ENCODE assay signal across 13 mouse cellular contexts in the genomic region with DNA sequence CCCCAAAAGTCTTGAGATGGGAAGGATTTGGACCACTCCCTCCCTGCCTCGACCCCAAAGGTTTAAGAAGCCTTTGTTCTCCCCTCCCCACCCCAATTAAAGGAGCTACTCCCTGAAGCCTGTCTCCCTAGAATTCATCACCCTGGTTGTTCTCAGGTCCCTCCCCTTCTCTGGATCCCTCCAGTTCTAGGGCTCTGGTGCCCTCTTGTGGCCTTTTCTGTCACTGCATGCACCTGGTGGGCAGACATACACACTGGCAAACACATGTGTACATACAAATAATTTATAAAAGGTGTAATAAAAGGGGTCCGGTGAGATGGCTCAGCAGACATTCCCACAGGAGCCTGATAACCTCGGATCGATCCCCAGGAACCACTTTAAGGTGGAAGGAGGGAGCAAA. TPM values are rescaled to one million over a fixed set of nuclear protein-coding genes. Genes with fewer than 3 reads are reported as not detected.
A peak's percentile ranks its signal among the peaks of the same experiment; 100 is the strongest.
DNase-seq lines count a peak whose midpoint lies in the region; ATAC-seq and TF ChIP-seq lines count a peak whose summit lies in the region.
"Had no signal": no experiment of that assay in that cellular context is flagged by ENCODE, and none has a peak within 500 bp of the region (broad histone marks: within the 10 kb centered on the region; RNA-seq: fewer than 3 reads in every experiment).

No protein-coding gene starts in this region.

- no peak overlapping the region for H3K4me2 ChIP-seq in hindbrain, postnatal 0 days (ENCODE audit: low read depth, low read length)
- no peak overlapping the region for H3K4me2 ChIP-seq in hindbrain, embryonic 12.5 days (replicated peaks)
- H3K4me2 ChIP-seq: hindbrain, embryonic 15.5 days; limb, embryonic 12.5 days; midbrain, embryonic 12.5 days had no signal

- peak; percentile 50 for DNase-seq in hindbrain, postnatal 0 days (ENCODE audit: low spot score)
- DNase-seq in thymus, postnatal 14 days: peak; percentile 38
- DNase-seq in thymus, adult 2 months: no peak
- DNase-seq in brain, embryonic 14.5 days (ENCODE audit: low read depth): no peak
- DNase-seq in testis, postnatal 10 days (ENCODE audit: low spot score): peak; percentile 72
- no peak for DNase-seq in layer of hippocampus, adult 9-11 months
- DNase-seq in natural killer cell, adult 2 months (ENCODE audit: low spot score in 2 of 2): no peak

- H3K9ac ChIP-seq in hindbrain, postnatal 0 days (replicated peaks; ENCODE audit: low read length): no peak overlapping the region
- H3K9ac ChIP-seq in hindbrain, embryonic 12.5 days: no peak overlapping the region
- H3K9ac ChIP-seq: hindbrain, embryonic 15.5 days; limb, embryonic 12.5 days; midbrain, embryonic 12.5 days had no signal

- TF ChIP-seq CTCF in hindbrain, postnatal 0 days (IDR thresholded peaks at IDR 0.05; ENCODE audit: low read depth): peak; percentile 71
- no peak for TF ChIP-seq CTCF in thymus, adult 2 months (IDR thresholded peaks at IDR 0.05; ENCODE audit: borderline replicate concordance, control insufficient read depth, extremely low read depth, insufficient read depth, low read length, poor library complexity)
- TF ChIP-seq CTCF in brain, embryonic 14.5 days (IDR thresholded peaks at IDR 0.05; ENCODE audit: borderline replicate concordance, extremely low read depth, insufficient read depth, insufficient read length): peak; percentile 59; the same call in 1 of the 2 replicates

- no peaks in the 10 kb centered on the region for H3K27me3 ChIP-seq in hindbrain, postnatal 0 days (ENCODE audit: insufficient read depth, low read length)
- peaks cover 22% of the 10 kb centered on the region for H3K27me3 ChIP-seq in hindbrain, embryonic 12.5 days
- H3K27me3 ChIP-seq in thymus, adult 2 months (ENCODE audit: control insufficient read depth, insufficient read depth, low read length): no peaks in the 10 kb centered on the region
- H3K27me3 ChIP-seq: hindbrain, embryonic 15.5 days had no signal

- no peak overlapping the region for H3K4me3 ChIP-seq in hindbrain, postnatal 0 days (ENCODE audit: low read length)
- no peak overlapping the region for H3K4me3 ChIP-seq in hindbrain, embryonic 12.5 days
- no peak overlapping the region for H3K4me3 ChIP-seq in thymus, adult 2 months (ENCODE audit: control insufficient read depth, insufficient read depth, low read length)
- H3K4me3 ChIP-seq: hindbrain, embryonic 15.5 days; limb, embryonic 12.5 days; midbrain, embryonic 12.5 days had no signal

- no peaks in the 10 kb centered on the region for H3K4me1 ChIP-seq in hindbrain, postnatal 0 days (ENCODE audit: insufficient read depth, low read length)
- peaks cover 4% of the 10 kb centered on the region; the same call in 1 of the 2 replicates for H3K4me1 ChIP-seq in hindbrain, embryonic 12.5 days
- no peaks in the 10 kb centered on the region for H3K4me1 ChIP-seq in thymus, adult 2 months (replicated peaks; ENCODE audit: control insufficient read depth, insufficient read depth, low read length)
- H3K4me1 ChIP-seq: limb, embryonic 12.5 days; midbrain, embryonic 12.5 days had no signal

- no peaks in the 10 kb centered on the region for H3K36me3 ChIP-seq in hindbrain, postnatal 0 days (ENCODE audit: insufficient read depth, low read length)
- H3K36me3 ChIP-seq in hindbrain, embryonic 12.5 days: no peaks in the 10 kb centered on the region
- no peaks in the 10 kb centered on the region for H3K36me3 ChIP-seq in thymus, adult 2 months (ENCODE audit: control insufficient read depth, insufficient read depth, low read length)
- H3K36me3 ChIP-seq: hindbrain, embryonic 15.5 days; limb, embryonic 12.5 days; midbrain, embryonic 12.5 days had no signal

- no peak overlapping the region for H3K27ac ChIP-seq in hindbrain, postnatal 0 days
- H3K27ac ChIP-seq in hindbrain, embryonic 12.5 days: no peak overlapping the region
- H3K27ac ChIP-seq in thymus, adult 2 months (ENCODE audit: control insufficient read depth, insufficient read depth, low read length): no peak overlapping the region
- H3K27ac ChIP-seq: hindbrain, embryonic 15.5 days; limb, embryonic 12.5 days; midbrain, embryonic 12.5 days had no signal

- no peaks in the 10 kb centered on the region for H3K9me3 ChIP-seq in hindbrain, postnatal 0 days (ENCODE audit: low read length)
- H3K9me3 ChIP-seq in hindbrain, embryonic 12.5 days (replicated peaks): no peaks in the 10 kb centered on the region; the same call in 1 of the 2 replicates
- H3K9me3 ChIP-seq: hindbrain, embryonic 15.5 days; midbrain, embryonic 12.5 days had no signal

- no peak for ATAC-seq in hindbrain, postnatal 0 days
- ATAC-seq in hindbrain, embryonic 12.5 days (ENCODE audit: low FRiP score): no peak

- 84% methylated on average over 4 of the region's 4 CpGs for WGBS in hindbrain, postnatal 0 days
- WGBS in hindbrain, embryonic 12.5 days: 73% methylated on average over 4 of the region's 4 CpGs
- 84% methylated on average over 4 of the region's 4 CpGs for WGBS in thymus, adult 2 months

- TF ChIP-seq POLR2A in thymus, adult 2 months (IDR thresholded peaks at IDR 0.05; ENCODE audit: control insufficient read depth, extremely low read depth, insufficient read depth, low read length, poor library complexity): no peak
- TF ChIP-seq POLR2A in brain, embryonic 14.5 days (IDR thresholded peaks at IDR 0.05; ENCODE audit: borderline replicate concordance, extremely low read depth, insufficient read depth, insufficient read length, poor library complexity, severe bottlenecking): no peak

RNA-seq across cellular contexts. Expression of a gene that starts 8.3 kb away (rescaled TPM):
- total RNA-seq in hindbrain, postnatal 0 days (2014; rRNA removed): 4.6 and 6.0 TPM in 2 replicates
- polyA plus RNA-seq in hindbrain, postnatal 0 days (2015; fragmentation: Nextera tagmentation; extraction: Ambion mirVana): 7.8 and 8.1 TPM in 2 replicates
- polyA plus RNA-seq in hindbrain, embryonic 12.5 days (2016; fragmentation: Nextera tagmentation; extraction: Ambion mirVana): 5.4 and 7.5 TPM in 2 replicates
- polyA plus RNA-seq in thymus, adult 2 months (2012; rRNA removed): 1.8 and 2.5 TPM in 2 replicates
- polyA plus RNA-seq in brain, embryonic 14.5 days (2012; rRNA removed): 8.6 and 8.9 TPM in 2 replicates

RNA-seq across cellular contexts. Expression of a gene that starts 12.0 kb away (rescaled TPM):
- total RNA-seq in hindbrain, postnatal 0 days (2014; rRNA removed): 0.50 TPM in 1 of 2 replicates, not detected in the other
- polyA plus RNA-seq in hindbrain, postnatal 0 days (2015; fragmentation: Nextera tagmentation; extraction: Ambion mirVana): 0.20 and 0.59 TPM in 2 replicates
- not detected in 2 replicates for polyA plus RNA-seq in hindbrain, embryonic 12.5 days (2016; fragmentation: Nextera tagmentation; extraction: Ambion mirVana)
- polyA plus RNA-seq in thymus, adult 2 months (2012; rRNA removed): 0.65 and 0.75 TPM in 2 replicates
- not detected in 2 replicates for polyA plus RNA-seq in brain, embryonic 14.5 days (2012; rRNA removed)
- polyA plus RNA-seq: hindbrain, embryonic 15.5 days; limb, embryonic 12.5 days; midbrain, embryonic 12.5 days had no signal

RNA-seq across cellular contexts. Expression of a gene that starts 32.8 kb away (rescaled TPM):
- 26.2 and 31.0 TPM in 2 replicates for total RNA-seq in hindbrain, postnatal 0 days (2014; rRNA removed)
- 14.0 and 15.2 TPM in 2 replicates for polyA plus RNA-seq in hindbrain, postnatal 0 days (2015; fragmentation: Nextera tagmentation; extraction: Ambion mirVana)
- polyA plus RNA-seq in hindbrain, embryonic 12.5 days (2016; fragmentation: Nextera tagmentation; extraction: Ambion mirVana): 63.0 and 67.2 TPM in 2 replicates
- 0.03 and 0.23 TPM in 2 replicates for polyA plus RNA-seq in thymus, adult 2 months (2012; rRNA removed)
- polyA plus RNA-seq in brain, embryonic 14.5 days (2012; rRNA removed): 9.3 and 30.0 TPM in 2 replicates
- total RNA-seq: gastrocnemius, adult 18-20 months had no signal
- polyA plus RNA-seq: cortical plate, adult 2 months; limb, embryonic 12.5 days had no signal

RNA-seq across cellular contexts. Expression of a gene that starts 39.1 kb away (rescaled TPM):
- total RNA-seq in hindbrain, postnatal 0 days (2014; rRNA removed): 32.0 and 35.2 TPM in 2 replicates
- polyA plus RNA-seq in hindbrain, postnatal 0 days (2015; fragmentation: Nextera tagmentation; extraction: Ambion mirVana): 49.9 and 53.9 TPM in 2 replicates
- polyA plus RNA-seq in hindbrain, embryonic 12.5 days (2016; fragmentation: Nextera tagmentation; extraction: Ambion mirVana): 42.0 and 44.7 TPM in 2 replicates
- 31.5 and 32.4 TPM in 2 replicates for polyA plus RNA-seq in thymus, adult 2 months (2012; rRNA removed)
- 16.8 and 23.2 TPM in 2 replicates for polyA plus RNA-seq in brain, embryonic 14.5 days (2012; rRNA removed)

RNA-seq across cellular contexts. Expression of a gene that starts 46.6 kb away (rescaled TPM):
- total RNA-seq in hindbrain, postnatal 0 days (2014; rRNA removed): 3.7 and 4.0 TPM in 2 replicates
- polyA plus RNA-seq in hindbrain, postnatal 0 days (2015; fragmentation: Nextera tagmentation; extraction: Ambion mirVana): 2.5 and 2.7 TPM in 2 replicates
- polyA plus RNA-seq in hindbrain, embryonic 12.5 days (2016; fragmentation: Nextera tagmentation; extraction: Ambion mirVana): 3.5 and 4.0 TPM in 2 replicates
- 21.9 and 29.1 TPM in 2 replicates for polyA plus RNA-seq in thymus, adult 2 months (2012; rRNA removed)
- polyA plus RNA-seq in brain, embryonic 14.5 days (2012; rRNA removed): 3.1 and 3.5 TPM in 2 replicates

Comparison
In these comparisons a context has a peak if more than half of its experiments do, and no peak if none do; other contexts are left out.
1. DNase-seq: peak in hindbrain, postnatal 0 days (single experiment), thymus, postnatal 14 days (single experiment) and testis, postnatal 10 days (single experiment); none in thymus, adult 2 months (single experiment), brain, embryonic 14.5 days (single experiment), layer of hippocampus, adult 9-11 months (single experiment) and natural killer cell, adult 2 months (0 of 2).